Mouse (Mus musculus) cortical plate, adult 2 months (tissue): ENCODE data around the gene Stac2.
A peak's percentile ranks its signal among the peaks of the same experiment; 100 is the strongest.

Experiments used
- CTCF ChIP-seq: fragments of 200-500 bp; IDR thresholded peaks from 2 replicates; pipeline ENCODE4 v1.5.1; 2011; ENCODE audit warnings: mild to moderate bottlenecking, control low read depth, low read length; ENCODE audit not compliant: insufficient read depth; ENCODE audit errors: extremely low read depth
- POLR2A ChIP-seq: fragments of 200-500 bp; IDR thresholded peaks from 2 replicates; pipeline ENCODE4 v1.6.1; 2011; ENCODE audit warnings: mild to moderate bottlenecking, low read length, control low read depth; ENCODE audit not compliant: insufficient read depth; ENCODE audit errors: extremely low read depth

- TF ChIP-seq CTCF (no peak), POLR2A (peak; percentile 44; the same call in 1 of the 2 replicates)
These were observed 15.4 kb downstream of the Stac2 start for GRCm38 (mm10) chr11:98037871-98038270.
